Mouse (Mus musculus) CD4-positive, CD25-positive, alpha-beta regulatory T cell, adult 4 months (primary cell): Measurements from ENCODE around the gene Cd6. TPM values are rescaled to one million over a fixed set of nuclear protein-coding genes. Genes with fewer than 3 reads are reported as not detected.

ENCODE experiments used
- ATAC-seq: one replicate; pipeline ENCODE4 v1.8.0; 2017
- polyA plus RNA-seq, 2 experiments: library from polyadenylated mRNA; unstranded; fragments of 100-300 nt; shearing (Covaris generic); gene quantifications; one replicate each; pipeline ENCODE4 v1.2.1; 2017

Gene Cd6
- polyA plus RNA-seq, 2 experiments from 2014 or later, result 464 to 904 TPM

GRCm38 (mm10) chr19:10799155-10799554 lies 30.7 kb downstream of the Cd6 start:
- no peak for ATAC-seq

DNA sequence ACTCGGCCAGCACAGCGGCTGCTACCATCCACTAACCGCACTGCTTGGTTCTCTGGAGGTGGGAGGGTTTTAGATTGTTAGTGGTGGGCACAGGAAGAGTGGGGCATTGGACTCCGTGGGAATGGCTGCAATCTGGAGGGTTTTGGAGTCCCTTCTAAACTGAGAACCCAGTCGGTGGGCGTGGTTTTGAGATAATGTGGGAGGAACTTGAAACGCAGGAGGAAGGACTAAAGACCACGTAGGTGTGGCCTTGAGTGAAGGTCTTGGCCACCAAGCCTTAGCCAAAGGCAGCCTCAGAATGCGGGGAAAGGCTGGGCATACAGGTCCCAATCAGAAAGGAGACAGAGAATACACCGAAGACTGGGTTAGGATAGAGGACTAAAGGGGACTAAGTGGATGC lies 31.3 kb downstream of the Cd6 start:
- no peak for ATAC-seq

DNA sequence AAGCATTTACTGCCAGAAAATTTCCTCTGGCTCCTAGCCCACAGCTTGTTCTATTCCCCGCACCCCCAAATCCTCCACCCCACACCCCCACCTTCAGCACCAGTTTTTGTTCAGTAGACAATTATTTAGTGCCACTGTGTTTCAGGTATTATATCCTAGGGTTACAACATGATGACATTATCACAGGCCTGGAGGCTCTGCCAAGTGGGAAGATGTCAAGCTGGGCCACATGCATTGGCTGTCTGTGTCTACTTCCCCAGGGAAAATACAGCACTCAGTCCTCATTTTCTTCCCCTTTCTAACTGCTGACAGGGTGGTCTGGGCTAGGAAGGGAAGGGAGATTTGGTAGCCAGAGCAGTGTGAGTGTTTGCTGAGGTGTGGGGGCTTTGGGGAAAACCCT lies 34.9 kb downstream of the Cd6 start:
- ATAC-seq, result no peak

GRCm38 (mm10) chr19:10793044-10793443 lies 36.8 kb downstream of the Cd6 start:
- no peak for ATAC-seq

- ATAC-seq, result no peak
Observed at GRCm38 (mm10) chr19:10790323-10790722, 39.5 kb downstream of the Cd6 start.

DNA sequence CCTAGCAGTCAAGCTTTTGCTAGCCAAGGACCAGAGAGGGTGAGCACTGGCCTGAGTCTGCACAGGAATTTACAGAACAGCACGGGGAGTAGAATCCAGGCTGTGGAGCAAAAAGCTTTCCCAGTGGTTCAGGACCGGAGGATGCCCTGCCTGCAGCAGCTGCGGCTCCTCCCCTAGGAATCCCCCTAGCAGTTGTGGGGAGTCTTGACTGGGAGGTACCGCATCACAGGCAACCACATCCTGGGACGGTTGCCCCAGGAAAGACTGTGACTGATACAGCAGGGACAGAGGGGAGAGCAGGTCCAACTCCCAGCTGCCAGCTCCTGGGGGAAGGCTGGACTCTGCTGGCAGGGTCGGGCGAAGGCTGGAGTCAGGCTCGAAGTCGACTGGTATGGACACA lies 41.6 kb downstream of the Cd6 start:
- ATAC-seq, result peak; percentile 69

DNA sequence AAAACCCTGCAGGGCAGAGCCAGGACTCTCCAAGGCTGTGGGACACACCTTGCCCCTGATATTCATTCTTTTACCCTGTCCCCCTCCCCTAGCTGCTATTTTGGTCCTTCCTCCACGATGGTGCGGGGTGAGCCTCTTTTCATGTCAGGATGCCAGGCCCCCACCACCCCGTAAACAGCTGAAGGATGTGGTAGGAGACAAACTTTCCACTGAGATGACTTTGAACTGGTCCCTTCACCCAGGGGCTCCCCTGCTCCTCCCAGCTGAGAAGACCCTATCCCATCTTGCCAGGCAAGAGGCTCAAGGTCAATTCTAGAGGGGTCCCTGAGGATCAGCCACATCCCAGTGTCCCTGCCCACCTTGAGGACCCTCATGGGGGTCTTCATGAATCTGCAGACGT lies 42.5 kb downstream of the Cd6 start:
- peak; percentile 64 for ATAC-seq

GRCm38 (mm10) chr19:10786753-10787152 lies 43.1 kb downstream of the Cd6 start:
- ATAC-seq, result no peak

DNA sequence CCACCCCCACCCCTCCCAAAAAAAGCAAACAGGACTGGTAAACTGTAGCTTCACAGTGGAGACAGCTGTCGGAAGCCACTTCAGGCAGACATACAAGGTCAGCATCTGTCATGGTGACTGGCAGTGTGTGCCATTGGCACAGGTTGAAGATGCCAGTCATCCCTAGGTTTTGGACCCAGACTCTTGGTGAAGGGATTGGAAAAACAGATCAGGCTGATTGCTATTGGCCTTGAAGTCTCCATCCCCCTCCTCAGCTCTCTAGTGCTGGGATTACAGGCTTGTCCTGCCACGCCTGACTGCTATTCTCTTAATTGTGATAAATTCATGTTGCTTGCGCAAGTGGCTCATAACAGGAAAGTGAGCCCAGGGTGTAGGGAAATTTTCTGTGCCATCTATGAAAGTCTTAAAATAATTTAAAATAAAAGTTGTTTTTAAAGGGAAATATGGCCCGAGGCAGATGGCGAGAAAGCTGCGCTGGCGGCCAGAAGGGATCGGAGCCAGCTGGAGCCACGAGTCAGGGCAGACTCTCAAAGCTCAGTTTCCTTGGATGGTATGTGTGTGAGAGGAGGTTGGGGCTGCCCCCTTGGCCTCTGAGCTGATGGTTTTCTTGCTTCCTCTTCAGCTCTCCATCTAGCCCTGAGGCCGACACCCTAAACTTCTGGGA lies 44.9 kb downstream of the Cd6 start:
- no peak for ATAC-seq

DNA sequence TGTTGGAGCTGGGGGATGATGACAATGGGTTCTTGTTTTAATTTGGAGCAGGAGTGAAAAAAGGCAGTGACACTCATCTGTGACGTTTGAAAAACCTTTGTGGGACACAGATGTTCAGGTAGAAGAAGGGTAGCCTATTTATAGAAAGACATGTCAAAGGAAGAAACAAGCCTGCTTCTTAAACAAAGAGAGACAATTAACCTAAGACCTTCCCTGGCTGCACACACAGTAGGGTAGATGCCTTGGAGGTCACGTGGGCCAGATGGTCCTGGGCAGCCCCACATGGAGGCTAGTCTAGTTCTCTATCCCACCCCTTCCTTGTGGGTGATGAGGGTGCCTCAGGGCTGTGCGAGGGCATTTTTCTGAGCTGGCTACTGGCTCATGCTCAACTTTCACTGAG lies 45.8 kb downstream of the Cd6 start:
- ATAC-seq, result peak; percentile 1

DNA sequence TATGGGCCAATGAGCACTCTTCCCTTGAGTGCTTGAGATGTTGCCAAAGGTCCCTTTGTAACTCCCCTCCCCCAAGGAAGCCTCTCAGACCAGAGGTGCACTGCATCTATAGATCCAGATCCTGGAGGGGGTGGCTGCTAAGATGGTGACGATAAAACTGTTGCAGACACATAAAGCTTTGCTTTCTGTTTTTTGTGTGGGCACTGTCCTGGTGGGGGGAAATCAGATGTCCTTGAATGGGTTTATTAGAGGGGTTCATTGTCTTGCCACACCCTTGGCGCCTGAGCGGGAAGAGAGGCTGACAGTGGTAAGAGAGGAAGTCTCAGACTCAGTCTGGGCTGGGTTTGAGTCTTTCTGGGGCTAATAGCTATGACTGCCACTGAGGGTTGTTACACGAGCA lies 46.7 kb downstream of the Cd6 start:
- no peak for ATAC-seq

DNA sequence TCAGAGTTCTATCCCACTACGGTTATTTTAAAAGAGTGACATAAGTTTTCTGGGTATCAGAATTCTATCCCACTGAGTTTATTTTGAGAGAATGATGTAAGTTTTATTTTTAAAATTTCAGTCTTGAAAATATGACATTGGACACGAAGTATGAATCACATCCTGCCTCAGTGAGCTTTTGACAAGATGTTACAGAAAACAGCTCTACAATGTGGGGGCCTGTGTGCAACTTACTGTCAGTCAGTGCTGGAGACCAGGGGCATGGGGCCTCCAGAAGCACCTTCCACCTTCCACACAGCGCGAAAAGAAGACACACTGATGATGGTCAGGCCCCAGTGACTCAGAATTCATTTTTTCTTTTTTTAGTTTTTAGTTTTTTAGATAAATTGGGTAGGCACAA lies 48.2 kb downstream of the Cd6 start:
- peak; percentile 46 for ATAC-seq

GRCm38 (mm10) chr19:10776906-10777305 lies 53.0 kb downstream of the Cd6 start:
- ATAC-seq, result no peak

- ATAC-seq, result no peak
Observed at GRCm38 (mm10) chr19:10774141-10774540, 55.7 kb downstream of the Cd6 start.

- ATAC-seq, result peak; percentile 59
Observed at GRCm38 (mm10) chr19:10773384-10773783, 56.5 kb downstream of the Cd6 start.

DNA sequence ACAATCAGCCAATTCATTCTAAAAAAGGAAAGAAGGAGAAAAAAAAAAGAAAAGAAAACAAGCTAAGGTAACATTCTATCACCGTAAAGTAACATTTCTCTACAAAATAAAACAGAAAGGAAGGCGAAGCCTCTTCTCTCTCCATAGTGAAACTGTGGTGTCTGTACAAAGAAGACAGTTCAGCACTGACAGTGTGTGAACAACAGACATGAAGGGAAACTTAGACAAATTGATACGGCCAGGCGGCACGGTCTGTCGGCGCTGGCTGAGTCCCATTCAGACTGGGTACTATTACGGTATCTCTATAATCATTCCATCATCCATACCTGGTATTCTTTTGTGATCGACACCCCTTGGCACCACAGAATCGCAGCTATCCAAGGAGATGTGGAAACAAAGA lies 57.0 kb downstream of the Cd6 start:
- ATAC-seq, result peak; percentile 39

DNA sequence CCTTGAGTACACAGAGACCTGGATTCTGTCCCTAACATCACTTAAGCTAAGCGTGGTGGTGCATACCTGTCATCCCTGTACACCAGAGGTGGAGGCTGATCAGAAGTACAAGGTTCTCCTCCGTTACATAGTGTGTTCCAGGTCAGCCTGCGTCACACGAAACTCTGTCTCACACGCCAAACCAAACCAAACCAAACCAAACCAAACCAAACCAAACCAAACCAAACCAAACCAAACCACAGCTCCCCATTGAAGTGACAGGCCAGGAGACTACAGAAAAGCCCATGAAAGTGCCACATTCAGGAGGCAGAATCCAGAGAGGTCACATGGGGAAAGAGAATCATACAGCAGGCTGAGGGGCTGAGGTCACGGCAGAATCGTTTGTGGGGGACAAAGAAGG lies 57.9 kb downstream of the Cd6 start:
- no peak for ATAC-seq

GRCm38 (mm10) chr19:10769429-10770195 lies 60.2 kb downstream of the Cd6 start:
- no peak for ATAC-seq

DNA sequence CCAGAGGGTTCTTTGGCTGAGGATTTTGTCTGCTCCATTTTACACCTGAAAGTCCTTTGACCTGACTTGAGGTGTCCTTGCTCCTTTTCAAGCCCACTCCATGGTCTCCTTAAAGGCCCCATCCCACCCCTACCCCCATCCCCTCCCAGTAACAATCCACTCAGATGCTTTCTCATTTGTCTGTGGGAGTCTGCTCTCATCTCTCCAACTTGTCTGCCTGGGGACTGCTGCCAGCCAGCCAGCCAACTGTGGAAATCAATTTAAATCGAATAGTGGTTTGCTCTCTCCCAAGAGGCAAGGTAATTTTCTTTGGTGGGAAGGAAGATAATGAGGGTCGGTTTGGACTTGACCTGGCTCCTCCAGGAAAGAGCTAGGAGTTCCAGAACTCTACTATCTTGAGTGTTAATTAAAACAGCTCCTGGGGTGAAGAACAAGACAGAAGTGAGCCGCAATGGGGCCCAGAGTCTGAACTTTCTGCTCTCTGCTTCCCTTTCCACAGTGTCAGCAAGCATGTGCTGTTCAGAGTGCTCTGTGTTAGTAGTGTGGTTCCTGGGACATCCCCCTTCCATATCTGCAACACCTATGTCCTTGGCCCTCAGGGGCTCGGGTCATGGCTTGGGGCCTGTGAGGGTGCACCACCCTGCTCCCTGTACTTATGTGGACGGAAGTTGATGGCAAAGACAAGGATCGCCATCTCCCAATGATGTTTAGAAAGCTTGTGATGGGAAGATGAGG lies 61.0 kb downstream of the Cd6 start:
- ATAC-seq, result no peak

DNA sequence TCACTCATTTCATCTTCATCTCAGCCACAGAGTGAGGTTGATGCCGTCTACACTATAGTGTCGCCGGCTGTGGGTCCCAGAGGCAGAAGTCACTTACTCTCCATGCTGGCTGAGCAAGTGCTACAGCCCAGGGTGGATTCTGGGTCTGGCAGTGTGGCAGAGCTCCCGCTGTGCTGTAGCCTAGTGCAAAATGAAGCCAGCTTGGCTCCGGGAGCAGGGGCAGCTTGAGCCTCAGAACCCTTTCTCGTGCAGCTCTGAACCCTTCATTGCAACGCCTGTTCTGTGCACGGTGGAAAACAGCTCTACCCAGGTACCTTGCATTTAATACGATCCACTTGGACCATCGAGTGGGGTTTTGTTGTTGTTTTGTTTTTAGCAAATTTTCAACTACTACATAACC lies 62.2 kb downstream of the Cd6 start:
- ATAC-seq, result no peak

DNA sequence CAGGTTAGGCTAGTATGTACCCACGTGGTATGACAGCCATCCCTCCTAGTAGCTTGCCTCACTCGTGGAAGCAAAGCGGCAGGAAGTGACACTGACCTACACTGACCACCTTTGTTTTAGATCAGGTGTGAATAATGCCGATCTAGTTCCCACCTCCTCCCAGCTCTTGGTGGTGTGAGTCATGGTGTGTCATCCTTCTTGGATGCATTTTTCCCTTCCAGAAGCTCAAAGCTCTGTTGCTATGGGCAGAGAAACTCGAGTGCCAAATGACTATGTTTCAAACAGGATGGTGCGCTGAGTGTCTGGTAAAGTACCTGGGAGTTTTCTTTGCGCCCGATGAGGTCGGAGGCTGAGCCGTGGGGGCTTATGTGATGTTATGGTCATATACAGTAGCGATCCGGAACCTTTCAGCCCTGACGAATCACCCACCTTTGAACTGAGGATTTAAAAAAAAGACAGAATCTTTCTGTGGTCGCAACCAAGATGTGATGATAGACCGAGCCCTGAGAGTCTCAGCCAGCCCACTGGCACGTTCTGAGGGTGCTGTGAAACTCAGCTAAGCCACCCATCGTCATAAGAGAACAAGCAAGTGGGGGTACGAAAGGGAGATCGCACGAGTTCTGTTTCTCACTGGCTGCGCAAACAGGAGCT lies 66.4 kb downstream of the Cd6 start:
- ATAC-seq, result peak; percentile 78

DNA sequence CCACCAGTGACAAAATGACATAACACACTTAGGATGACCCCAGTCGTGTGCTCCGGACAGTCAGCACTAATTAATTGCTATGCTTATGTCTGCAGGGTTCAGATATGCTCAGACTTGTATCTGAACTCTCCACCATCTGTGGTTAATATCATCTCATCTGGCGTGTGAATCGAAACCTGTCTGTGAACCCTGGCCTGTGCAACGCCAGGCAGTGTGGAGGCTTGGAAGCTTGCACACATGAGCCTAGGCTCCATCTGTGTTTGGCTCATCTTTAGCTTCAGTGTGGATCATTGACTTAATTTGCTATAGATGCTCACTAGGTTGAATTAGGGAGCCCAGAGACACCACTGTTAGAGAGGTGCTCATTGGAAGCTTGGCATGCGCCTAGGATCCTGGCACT lies 67.4 kb downstream of the Cd6 start:
- ATAC-seq, result no peak

- ATAC-seq, result no peak
Observed at GRCm38 (mm10) chr19:10761794-10762415, 68.0 kb downstream of the Cd6 start.
